Mouse (Mus musculus): ENCODE results near the gene Clta. TPM values are rescaled to one million over a fixed set of nuclear protein-coding genes. Genes with fewer than 3 reads are reported as not detected.

Gene Clta
- 261 and 373 TPM in 2 replicates for total RNA-seq (2012; rRNA removed)

DNA sequence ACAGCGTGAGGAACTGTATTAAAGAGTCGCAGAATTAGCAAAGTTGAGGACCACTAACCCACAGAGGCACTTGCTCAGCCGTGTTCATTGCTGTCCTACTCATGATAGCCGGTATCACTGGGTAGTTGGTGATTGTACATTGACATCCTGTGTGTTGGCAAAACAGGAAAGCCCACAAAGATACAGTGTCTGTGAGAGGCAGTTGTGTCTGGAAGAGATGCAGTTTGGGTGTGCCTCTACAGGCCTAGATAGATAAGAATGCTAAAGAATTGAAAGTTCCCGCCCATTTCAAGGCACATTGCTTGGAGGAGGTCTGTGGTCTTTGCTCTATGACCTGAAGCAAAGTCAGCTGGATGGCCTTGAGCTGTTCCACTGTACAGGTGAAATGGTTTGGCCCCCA, at the start of gene Clta:
Clta (plus strand) TSS at position 327 of the 400 bp plus-strand sequence.
- H3K4me3 ChIP-seq (ENCODE audit: insufficient read depth in 1 of 2, low read depth in 1 of 2, low read length in 2 of 2, poor library complexity in 1 of 2, severe bottlenecking in 1 of 2) = peak within 1 kb of the TSS; percentile 65 to 78
- 0 out of 2 replicates have a peak within 1 kb of the TSS, but pooled peaks have one; percentile 37 for H3K27ac ChIP-seq (ENCODE audit: insufficient read depth, low read depth, low read length, poor library complexity, severe bottlenecking)
- no peaks in the 10 kb centered on the region for H3K9me3 ChIP-seq (ENCODE audit: control insufficient read depth, insufficient read depth, low read depth, low read length)
- no peak for TF ChIP-seq ZC3H11A (IDR thresholded peaks at IDR 0.05; ENCODE audit: borderline replicate concordance, low read depth, low read length)
- no peak for TF ChIP-seq ZNF384 (IDR thresholded peaks at IDR 0.05; ENCODE audit: low read depth, low read length)
- no peak for TF ChIP-seq CHD2 (IDR thresholded peaks at IDR 0.05; ENCODE audit: low read depth, low read length)
- no peak for TF ChIP-seq HCFC1 (IDR thresholded peaks at IDR 0.05; ENCODE audit: borderline replicate concordance, insufficient read depth, low read length)
- TF ChIP-seq MAFK (IDR thresholded peaks at IDR 0.05; ENCODE audit: insufficient read depth, low read depth, low read length) = no peak
- peaks cover 2% of the 10 kb centered on the region; the same call in 1 of the 2 replicates for H3K36me3 ChIP-seq (ENCODE audit: control insufficient read depth, insufficient read depth, low read length, poor library complexity, severe bottlenecking)
- peaks cover 1 to 4% of the 10 kb centered on the region in 2 experiments; a peak in 2 of 4 replicates for H3K4me1 ChIP-seq (ENCODE audit: control insufficient read depth in 2 of 2, insufficient read depth in 2 of 2, low read length in 2 of 2, poor library complexity in 1 of 2)
- no peak for DNase-seq (ENCODE audit: low read depth, low spot score)
- in situ Hi-C loops (cut with MboI; ENCODE audit: low sequenced_read_pairs in 2 of 2, unreplicated experiment in 2 of 2) = no loop called here
- H3K9ac ChIP-seq (ENCODE audit: insufficient read depth, low read depth, low read length, poor library complexity, severe bottlenecking) = peak within 1 kb of the TSS; percentile 65

DNA sequence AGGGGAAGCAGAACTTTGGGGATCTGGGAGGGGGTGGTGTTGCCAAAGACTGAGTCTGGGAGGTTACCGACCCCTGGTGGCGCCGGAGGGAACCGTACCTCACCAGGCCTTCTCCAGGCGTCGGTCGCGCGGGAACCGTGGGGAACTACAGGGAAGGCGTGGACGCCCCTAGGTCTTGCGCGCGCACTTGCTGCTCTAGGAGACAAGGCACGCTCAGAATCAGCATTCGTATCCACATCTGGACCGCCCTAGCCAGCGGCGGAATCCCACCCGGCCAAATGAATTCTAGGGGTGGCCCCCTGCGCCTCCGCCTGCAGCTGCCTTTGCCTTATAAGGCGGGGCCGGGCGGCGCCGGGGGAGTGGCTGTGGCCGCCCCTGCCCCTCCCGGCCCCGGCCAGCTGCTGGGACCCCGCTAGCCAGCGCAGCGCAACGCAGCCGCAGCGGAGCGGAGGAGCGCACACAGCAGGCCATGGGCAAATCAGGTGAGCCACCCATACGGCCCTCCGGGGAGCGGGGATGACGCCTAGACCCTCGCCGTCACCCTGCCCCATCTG, 46.9 kb upstream of the Clta start, which contains the start of gene Glipr2:
Glipr2 (plus strand) TSS at position 110 of the 554 bp plus-strand sequence.
- Histone ChIP-seq H3K9ac (ENCODE audit: insufficient read depth, low read depth, low read length, poor library complexity, severe bottlenecking) (peak within 1 kb of the TSS; percentile 87), H3K4me3 (ENCODE audit: insufficient read depth in 1 of 2, low read depth in 1 of 2, low read length in 2 of 2, poor library complexity in 1 of 2, severe bottlenecking in 1 of 2) (peak within 1 kb of the TSS; percentile 91 to 95), H3K4me1 (ENCODE audit: control insufficient read depth in 2 of 2, insufficient read depth in 2 of 2, low read length in 2 of 2, poor library complexity in 1 of 2) (peaks cover 14 to 20% of the 10 kb centered on the region in 2 experiments), H3K9me3 (ENCODE audit: control insufficient read depth, insufficient read depth, low read depth, low read length) (no peaks in the 10 kb centered on the region), H3K36me3 (ENCODE audit: control insufficient read depth, insufficient read depth, low read length, poor library complexity, severe bottlenecking) (no peaks in the 10 kb centered on the region), H3K27ac (ENCODE audit: insufficient read depth, low read depth, low read length, poor library complexity, severe bottlenecking) (peak within 1 kb of the TSS; percentile 57; the same call in 1 of the 2 replicates)
- in situ Hi-C loops (cut with MboI; ENCODE audit: low sequenced_read_pairs in 2 of 2, unreplicated experiment in 2 of 2) = no loop called here
- DNase-seq (ENCODE audit: low read depth, low spot score) = peak; percentile 94
- TF ChIP-seq HCFC1 (IDR thresholded peaks at IDR 0.05; ENCODE audit: borderline replicate concordance, insufficient read depth, low read length) (peak; percentile 18; the same call in 1 of the 2 replicates), MAFK (IDR thresholded peaks at IDR 0.05; ENCODE audit: insufficient read depth, low read depth, low read length) (no peak), CHD2 (IDR thresholded peaks at IDR 0.05; ENCODE audit: low read depth, low read length) (0 out of 2 replicates have a peak, but pooled peaks have one; percentile 49)

DNA sequence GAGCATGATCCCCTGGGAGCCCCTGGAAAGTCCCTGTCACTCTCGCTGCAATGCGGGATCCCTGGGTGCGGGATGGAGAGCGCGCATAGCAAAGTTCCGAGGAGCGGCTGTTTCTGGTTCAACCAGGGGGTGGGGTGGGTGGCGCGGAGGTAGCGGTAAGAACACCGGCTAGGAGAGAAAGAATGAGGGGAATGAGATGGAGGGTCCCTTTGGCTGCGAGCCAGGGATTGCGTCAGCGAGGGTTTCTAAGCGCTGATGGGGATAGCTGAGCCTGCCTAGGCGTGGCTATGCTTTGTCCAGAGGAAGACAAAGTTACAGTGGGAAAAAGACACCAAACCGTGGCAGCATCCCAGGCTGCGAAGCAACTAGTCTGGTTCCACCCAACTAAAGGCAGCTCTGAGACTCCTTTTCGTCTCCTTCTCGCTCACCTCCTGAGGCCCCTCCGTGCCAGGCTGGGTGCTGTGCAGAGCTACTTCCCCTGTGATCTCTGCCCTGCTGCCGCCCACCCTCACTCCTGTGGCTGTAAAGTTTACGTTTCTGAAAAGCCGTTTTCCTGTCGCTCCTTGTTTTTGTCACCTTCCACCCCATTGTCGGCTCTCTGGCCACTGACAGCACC, 46.3 kb upstream of the Clta start:
- Histone ChIP-seq H3K27ac (ENCODE audit: insufficient read depth, low read depth, low read length, poor library complexity, severe bottlenecking) (peak overlapping the region; percentile 57; the same call in 1 of the 2 replicates), H3K4me3 (ENCODE audit: insufficient read depth in 1 of 2, low read depth in 1 of 2, low read length in 2 of 2, poor library complexity in 1 of 2, severe bottlenecking in 1 of 2) (peak overlapping the region; percentile 91 to 95), H3K9me3 (ENCODE audit: control insufficient read depth, insufficient read depth, low read depth, low read length) (no peaks in the 10 kb centered on the region), H3K4me1 (ENCODE audit: control insufficient read depth in 2 of 2, insufficient read depth in 2 of 2, low read length in 2 of 2, poor library complexity in 1 of 2) (peaks cover 14 to 20% of the 10 kb centered on the region in 2 experiments), H3K36me3 (ENCODE audit: control insufficient read depth, insufficient read depth, low read length, poor library complexity, severe bottlenecking) (no peaks in the 10 kb centered on the region), H3K9ac (ENCODE audit: insufficient read depth, low read depth, low read length, poor library complexity, severe bottlenecking) (peak overlapping the region; percentile 87)
- TF ChIP-seq MAFK (IDR thresholded peaks at IDR 0.05; ENCODE audit: insufficient read depth, low read depth, low read length) (no peak), HCFC1 (IDR thresholded peaks at IDR 0.05; ENCODE audit: borderline replicate concordance, insufficient read depth, low read length) (0 out of 2 replicates have a peak, but pooled peaks have one; percentile 20)
- DNase-seq (ENCODE audit: low read depth, low spot score) = peak; percentile 73
- in situ Hi-C loops (cut with MboI; ENCODE audit: low sequenced_read_pairs in 2 of 2, unreplicated experiment in 2 of 2) = no loop called here

DNA sequence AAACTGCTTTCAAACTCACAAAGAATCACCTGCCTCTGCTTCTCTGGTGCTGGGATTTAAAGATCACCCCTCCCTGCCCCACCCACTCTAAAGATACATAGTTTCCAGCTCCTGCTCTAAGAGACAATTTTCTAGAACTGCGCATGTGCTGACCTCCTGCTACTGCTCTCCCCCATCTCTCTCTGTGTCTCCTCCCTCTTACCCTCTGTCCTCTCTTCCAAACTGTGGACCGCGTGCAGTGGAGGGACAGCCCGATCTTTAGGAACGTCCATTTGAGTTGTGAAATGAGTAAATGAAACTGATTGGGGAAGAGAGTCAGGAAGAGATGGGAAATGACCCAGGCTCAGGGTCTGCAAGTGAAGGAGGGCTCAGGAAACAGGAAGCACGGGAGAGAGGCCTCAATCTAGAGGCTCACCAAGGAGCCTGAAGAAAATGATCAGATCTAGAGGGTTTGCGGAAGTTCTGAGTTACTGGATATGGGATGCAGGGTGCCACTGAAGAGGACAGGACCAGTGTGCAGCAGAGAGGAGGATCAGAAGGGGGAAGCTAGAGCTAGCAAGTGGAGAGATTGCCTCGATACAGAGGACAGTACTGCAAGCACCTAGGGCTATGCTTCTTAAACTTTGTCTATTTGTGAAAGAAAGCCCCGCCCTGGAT, 44.6 kb upstream of the Clta start:
- DNase-seq (ENCODE audit: low read depth, low spot score) = no peak
- Histone ChIP-seq H3K36me3 (ENCODE audit: control insufficient read depth, insufficient read depth, low read length, poor library complexity, severe bottlenecking) (no peaks in the 10 kb centered on the region), H3K27ac (ENCODE audit: insufficient read depth, low read depth, low read length, poor library complexity, severe bottlenecking) (no peak overlapping the region), H3K4me3 (ENCODE audit: insufficient read depth in 1 of 2, low read depth in 1 of 2, low read length in 2 of 2, poor library complexity in 1 of 2, severe bottlenecking in 1 of 2) (no peak overlapping the region), H3K9ac (ENCODE audit: insufficient read depth, low read depth, low read length, poor library complexity, severe bottlenecking) (no peak overlapping the region; the same call in 1 of the 2 replicates), H3K4me1 (ENCODE audit: control insufficient read depth in 2 of 2, insufficient read depth in 2 of 2, low read length in 2 of 2, poor library complexity in 1 of 2) (peaks cover 14 to 31% of the 10 kb centered on the region in 2 experiments), H3K9me3 (ENCODE audit: control insufficient read depth, insufficient read depth, low read depth, low read length) (no peaks in the 10 kb centered on the region)
- no peak for TF ChIP-seq MAFK (IDR thresholded peaks at IDR 0.05; ENCODE audit: insufficient read depth, low read depth, low read length)
- TF ChIP-seq ZC3H11A (IDR thresholded peaks at IDR 0.05; ENCODE audit: borderline replicate concordance, low read depth, low read length) = no peak
- no peak for TF ChIP-seq ZNF384 (IDR thresholded peaks at IDR 0.05; ENCODE audit: low read depth, low read length)
- in situ Hi-C loops (cut with MboI; ENCODE audit: low sequenced_read_pairs in 2 of 2, unreplicated experiment in 2 of 2) = no loop called here
